Mouse (Mus musculus) liver, embryonic 14.5 days (tissue): Measurements from ENCODE around the gene Oas1e. TPM values are rescaled to one million over a fixed set of nuclear protein-coding genes. Genes with fewer than 3 reads are reported as not detected.

Source experiments
- ATAC-seq: fragments of 200-750 bp; cut with Nextera tagmentation; 2 replicates; pipeline ENCODE4 v1.8.0; 2017; ENCODE audit warnings: moderate number of reproducible peaks, mild to moderate bottlenecking, moderate library complexity; ENCODE audit not compliant: insufficient read depth
- DNase-seq, 3 experiments: peaks; one replicate each; pipeline ENCODE4 v3.0.0-alpha.2; 2012 to 2013; ENCODE audit warnings: low read depth in 3 of 3, low spot score in 3 of 3
- H3K27ac ChIP-seq: fragments of 300-500 bp; sonication (generic); 2 replicates; pipeline ENCODE4 v1.5.1; 2014; ENCODE audit warnings: moderate library complexity, mild to moderate bottlenecking, control low read depth, inconsistent platforms
- H3K27me3 ChIP-seq: fragments of 300-500 bp; sonication (generic); 2 replicates; pipeline ENCODE4 v1.6.1; 2014; ENCODE audit warnings: mild to moderate bottlenecking, low read length, moderate library complexity; ENCODE audit not compliant: control insufficient read depth, insufficient read depth
- H3K36me3 ChIP-seq: fragments of 300-500 bp; sonication (generic); replicated peaks from 2 replicates; pipeline ENCODE4 v1.6.1; 2014; ENCODE audit warnings: low read depth; ENCODE audit not compliant: control insufficient read depth, insufficient read depth
- H3K4me1 ChIP-seq, 2 experiments: fragments of 200-500 bp in 1 of 2; fragments of 300-500 bp in 1 of 2; sonication (generic) in 1 of 2; replicated peaks; 2 replicates each; pipeline ENCODE4 v1.6.1; 2012 to 2014; ENCODE audit warnings: antibody characterized with exemption in 1 of 2, inconsistent platforms in 1 of 2, low read length in 1 of 2; ENCODE audit not compliant: control insufficient read depth in 2 of 2, insufficient read depth in 2 of 2
- H3K4me2 ChIP-seq: fragments of 300-500 bp; sonication (generic); 2 replicates; pipeline ENCODE4 v1.6.1; 2014; ENCODE audit warnings: low read depth, mild to moderate bottlenecking, control low read depth, moderate library complexity
- H3K4me3 ChIP-seq, 2 experiments: fragments of 200-500 bp in 1 of 2; fragments of 300-500 bp in 1 of 2; sonication (generic) in 1 of 2; 2 replicates each; pipeline ENCODE4 v1.5.1; 2012 to 2014; ENCODE audit warnings: low read depth in 2 of 2, low read length in 2 of 2, mild to moderate bottlenecking in 2 of 2, control low read depth in 1 of 2, inconsistent platforms in 1 of 2, moderate library complexity in 1 of 2; ENCODE audit not compliant: insufficient read depth in 1 of 2
- H3K9ac ChIP-seq: fragments of 300-500 bp; sonication (generic); replicated peaks from 2 replicates; pipeline ENCODE4 v1.6.1; 2014; ENCODE audit warnings: mild to moderate bottlenecking, control low read depth, moderate library complexity
- H3K9me3 ChIP-seq: fragments of 300-500 bp; sonication (generic); 2 replicates; pipeline ENCODE4 v1.6.1; 2016; ENCODE audit warnings: low read length, mixed read lengths; ENCODE audit not compliant: control insufficient read depth
- CTCF ChIP-seq: IDR thresholded peaks from 2 replicates; pipeline ENCODE4 v1.5.1; 2016; ENCODE audit warnings: antibody characterized with exemption, low read depth, control low read depth
- EP300 ChIP-seq: IDR thresholded peaks from 2 replicates; pipeline ENCODE4 v1.6.1; 2016; ENCODE audit warnings: antibody characterized with exemption, low read depth
- WGBS: fragments of 180-500 bp; shearing (Covaris S2); extraction: QIAGEN DNeasy Blood & Tissue Kit; methylation state at CpG from one replicate; pipeline ENCODE4 v1.1.7; 2014; ENCODE audit not compliant: insufficient replicate concordance; 5-methylcytosine and 5-hydroxymethylcytosine counted together
- polyA plus RNA-seq, 2 experiments: library from polyadenylated mRNA; depleted of rRNA in 1 of 2; stranded (reverse) in 1 of 2; unstranded in 1 of 2; fragments of >200 nt; fragmentation: Nextera tagmentation in 1 of 2; extraction: Ambion mirVana in 1 of 2; gene quantifications; 2 replicates each; pipeline versions ENCODE4 v1.2.1 to v1.2.3; 2012 to 2014

The Oas1e gene
- polyA plus RNA-seq, 2 experiments = not detected

- DNase-seq (no peak), ATAC-seq (no peak)
- no peaks in the 10 kb centered on the region for H3K4me1 ChIP-seq
- no peaks in the 10 kb centered on the region for H3K27me3 ChIP-seq
- H3K27ac ChIP-seq = no peak overlapping the region
- H3K36me3 ChIP-seq = no peaks in the 10 kb centered on the region
- TF ChIP-seq EP300 = no peak
- peak; percentile 76 for TF ChIP-seq CTCF
- no peak overlapping the region for H3K4me2 ChIP-seq
- no peak overlapping the region for H3K9ac ChIP-seq
- WGBS = 23% methylated on average over 4 of the region's 4 CpGs
- no peaks in the 10 kb centered on the region for H3K9me3 ChIP-seq
- no peak overlapping the region for H3K4me3 ChIP-seq
These were observed 53.2 kb downstream of the Oas1e start for GRCm38 (mm10) chr5:120742125-120742524.

Other genes starting within 250 kb of the Oas1e start
- gene Tpcn1, start 206.9 kb downstream of the Oas1e start, polyA plus RNA-seq (2012; rRNA removed) = 19.3 and 19.8 TPM in 2 replicates
- gene Tpcn1, start 206.9 kb downstream of the Oas1e start, polyA plus RNA-seq (2014; fragmentation: Nextera tagmentation; extraction: Ambion mirVana) = 17.8 and 18.2 TPM in 2 replicates
- gene Iqcd, start 206.5 kb downstream of the Oas1e start, polyA plus RNA-seq (2012; rRNA removed) = 0.91 and 2.0 TPM in 2 replicates
- 1.0 and 1.4 TPM in 2 replicates for gene Iqcd, start 206.5 kb downstream of the Oas1e start, polyA plus RNA-seq (2014; fragmentation: Nextera tagmentation; extraction: Ambion mirVana)
- gene Rita1, start 182.9 kb downstream of the Oas1e start, polyA plus RNA-seq (2012; rRNA removed) = 5.2 and 5.9 TPM in 2 replicates
- gene Rita1, start 182.9 kb downstream of the Oas1e start, polyA plus RNA-seq (2014; fragmentation: Nextera tagmentation; extraction: Ambion mirVana) = 2.1 and 2.8 TPM in 2 replicates
- 9.9 and 12.4 TPM in 2 replicates for gene Ddx54, start 182.8 kb downstream of the Oas1e start, polyA plus RNA-seq (2012; rRNA removed)
- gene Ddx54, start 182.8 kb downstream of the Oas1e start, polyA plus RNA-seq (2014; fragmentation: Nextera tagmentation; extraction: Ambion mirVana) = 9.9 and 10.1 TPM in 2 replicates
- gene Cfap73, start 161.3 kb downstream of the Oas1e start, polyA plus RNA-seq (2012; rRNA removed) = not detected in 2 replicates
- not detected in 2 replicates for gene Cfap73, start 161.3 kb downstream of the Oas1e start, polyA plus RNA-seq (2014; fragmentation: Nextera tagmentation; extraction: Ambion mirVana)
- 0.10 and 0.18 TPM in 2 replicates for gene Rasal1, start 146.7 kb downstream of the Oas1e start, polyA plus RNA-seq (2012; rRNA removed)
- 0.17 TPM in 1 of 2 replicates, not detected in the other for gene Rasal1, start 146.7 kb downstream of the Oas1e start, polyA plus RNA-seq (2014; fragmentation: Nextera tagmentation; extraction: Ambion mirVana)
- 0.03 and 0.41 TPM in 2 replicates for gene Dtx1, start 83.6 kb downstream of the Oas1e start, polyA plus RNA-seq (2012; rRNA removed)
- gene Dtx1, start 83.6 kb downstream of the Oas1e start, polyA plus RNA-seq (2014; fragmentation: Nextera tagmentation; extraction: Ambion mirVana) = 0.05 TPM in 1 of 2 replicates, not detected in the other
- 0.81 and 1.1 TPM in 2 replicates for gene Oas2, start 45.7 kb downstream of the Oas1e start, polyA plus RNA-seq (2012; rRNA removed)
- 0.47 and 0.54 TPM in 2 replicates for gene Oas2, start 45.7 kb downstream of the Oas1e start, polyA plus RNA-seq (2014; fragmentation: Nextera tagmentation; extraction: Ambion mirVana)
- gene Oas3, start 17.9 kb downstream of the Oas1e start, polyA plus RNA-seq (2012; rRNA removed) = 0.18 and 0.31 TPM in 2 replicates
- gene Oas3, start 17.9 kb downstream of the Oas1e start, polyA plus RNA-seq (2014; fragmentation: Nextera tagmentation; extraction: Ambion mirVana) = 0.03 and 0.23 TPM in 2 replicates
- 0.21 TPM in 2 replicates for gene Oas1c, start 17.0 kb upstream of the Oas1e start, polyA plus RNA-seq (2012; rRNA removed)
- gene Oas1c, start 17.0 kb upstream of the Oas1e start, polyA plus RNA-seq (2014; fragmentation: Nextera tagmentation; extraction: Ambion mirVana) = 0.08 and 0.27 TPM in 2 replicates
- not detected in 2 replicates for gene Oas1f, start 51.8 kb upstream of the Oas1e start, polyA plus RNA-seq (2012; rRNA removed)
- gene Oas1f, start 51.8 kb upstream of the Oas1e start, polyA plus RNA-seq (2014; fragmentation: Nextera tagmentation; extraction: Ambion mirVana) = not detected in 2 replicates
- gene Oas1h, start 65.9 kb upstream of the Oas1e start, polyA plus RNA-seq (2012; rRNA removed) = not detected in 2 replicates
- not detected in 2 replicates for gene Oas1h, start 65.9 kb upstream of the Oas1e start, polyA plus RNA-seq (2014; fragmentation: Nextera tagmentation; extraction: Ambion mirVana)
- gene Oas1g, start 92.1 kb upstream of the Oas1e start, polyA plus RNA-seq (2012; rRNA removed) = 0.42 and 0.56 TPM in 2 replicates
- 0.46 and 0.66 TPM in 2 replicates for gene Oas1g, start 92.1 kb upstream of the Oas1e start, polyA plus RNA-seq (2014; fragmentation: Nextera tagmentation; extraction: Ambion mirVana)
- 1.6 and 1.7 TPM in 2 replicates for gene Oas1a, start 112.0 kb upstream of the Oas1e start, polyA plus RNA-seq (2012; rRNA removed)
- gene Oas1a, start 112.0 kb upstream of the Oas1e start, polyA plus RNA-seq (2014; fragmentation: Nextera tagmentation; extraction: Ambion mirVana) = 2.2 and 2.4 TPM in 2 replicates
- not detected in 2 replicates for gene Oas1d, start 119.0 kb upstream of the Oas1e start, polyA plus RNA-seq (2012; rRNA removed)
- not detected in 2 replicates for gene Oas1d, start 119.0 kb upstream of the Oas1e start, polyA plus RNA-seq (2014; fragmentation: Nextera tagmentation; extraction: Ambion mirVana)
- 0.03 TPM in 1 of 2 replicates, not detected in the other for gene Rph3a, start 214.6 kb upstream of the Oas1e start, polyA plus RNA-seq (2012; rRNA removed)
- not detected in 2 replicates for gene Rph3a, start 214.6 kb upstream of the Oas1e start, polyA plus RNA-seq (2014; fragmentation: Nextera tagmentation; extraction: Ambion mirVana)